Mouse (Mus musculus) regulatory T cell (primary cell): ENCODE measurements at regions not wholly inside any gene's neighbourhood (a gene's known extent, or its start where the extent isn't known, plus 50 kb on each side); places are given as distances from the start of the nearest gene placed in this dataset.
"Not testable (repeated sequence)": the region's sequence is repeated elsewhere in the genome, so short reads cannot be mapped to it uniquely, and the experiment has no call there.

ENCODE experiments used
- in situ Hi-C: fragments of 300-600 bp; cut with MboI, MseI; formaldehyde crosslinking; loops from one replicate; pipeline ENCODE4 v1.15.1; 2025; ENCODE audit warnings: high pct_unique_total_duplicates

DNA sequence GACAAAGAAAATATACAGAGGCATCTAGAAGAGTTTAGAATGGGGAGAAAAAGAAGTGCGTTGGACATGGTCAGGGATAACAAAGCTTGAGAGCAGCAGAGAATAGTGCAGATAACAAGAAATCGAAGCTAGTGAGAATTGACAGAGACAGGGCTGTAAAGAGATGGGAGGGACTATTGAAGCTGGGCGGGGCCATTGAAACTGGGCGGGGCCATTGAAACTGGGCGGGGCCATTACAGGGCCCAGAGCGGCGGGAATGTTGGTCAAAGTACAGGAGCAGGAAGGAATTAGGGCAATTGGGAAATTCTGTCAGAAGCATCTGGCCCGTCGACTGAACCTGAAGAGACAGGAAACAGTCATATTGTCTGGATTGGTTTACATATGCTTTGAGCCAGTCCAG lies 243.3 kb upstream of the Srek1ip1 start:
- in situ Hi-C loops = no loop called here

DNA sequence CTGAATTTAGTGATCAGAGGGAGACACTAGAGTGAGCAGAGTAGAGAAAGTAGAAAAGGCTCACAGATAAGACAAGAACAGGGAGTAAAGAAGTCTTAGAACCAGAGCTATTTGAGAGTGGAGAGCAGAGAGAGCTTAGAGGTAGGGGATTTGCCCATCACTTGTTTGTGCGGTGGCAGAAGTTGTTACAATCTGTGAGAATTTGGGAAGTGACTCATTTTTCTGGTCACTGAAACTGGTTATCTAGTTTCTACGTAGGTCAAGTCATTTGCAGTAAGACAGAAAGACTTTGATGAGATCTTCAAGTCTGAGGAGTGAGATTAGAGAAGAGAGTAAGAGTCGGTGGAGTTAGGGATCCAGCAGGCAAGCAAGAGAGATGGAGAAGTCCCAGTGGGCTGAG lies 239.0 kb upstream of the Srek1ip1 start:
- in situ Hi-C loops = no loop called here

GRCm38 (mm10) chr13:104556609-104557008 lies 235.7 kb upstream of the Srek1ip1 start:
- in situ Hi-C loops = not testable (repeated sequence)

DNA sequence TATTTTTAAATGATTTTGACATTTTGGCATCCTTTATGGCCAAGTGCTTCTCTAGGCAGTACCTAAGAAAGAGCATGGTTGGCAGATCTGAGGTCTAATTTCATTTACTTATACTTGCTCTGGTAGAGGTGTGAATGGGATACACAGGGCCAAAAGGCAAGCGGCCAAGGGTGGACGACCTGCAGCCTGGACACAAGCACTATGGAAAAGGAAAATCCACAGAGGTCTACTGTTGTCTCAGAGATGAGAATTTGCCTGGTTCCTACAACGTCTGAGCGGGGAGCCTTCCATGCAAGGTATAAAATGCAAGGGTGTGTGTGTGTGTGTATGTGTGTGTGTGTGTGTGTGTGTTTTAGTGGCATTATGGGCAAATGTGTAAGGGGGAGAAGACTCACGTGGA lies 232.4 kb upstream of the Srek1ip1 start:
- in situ Hi-C loops = no loop called here

DNA sequence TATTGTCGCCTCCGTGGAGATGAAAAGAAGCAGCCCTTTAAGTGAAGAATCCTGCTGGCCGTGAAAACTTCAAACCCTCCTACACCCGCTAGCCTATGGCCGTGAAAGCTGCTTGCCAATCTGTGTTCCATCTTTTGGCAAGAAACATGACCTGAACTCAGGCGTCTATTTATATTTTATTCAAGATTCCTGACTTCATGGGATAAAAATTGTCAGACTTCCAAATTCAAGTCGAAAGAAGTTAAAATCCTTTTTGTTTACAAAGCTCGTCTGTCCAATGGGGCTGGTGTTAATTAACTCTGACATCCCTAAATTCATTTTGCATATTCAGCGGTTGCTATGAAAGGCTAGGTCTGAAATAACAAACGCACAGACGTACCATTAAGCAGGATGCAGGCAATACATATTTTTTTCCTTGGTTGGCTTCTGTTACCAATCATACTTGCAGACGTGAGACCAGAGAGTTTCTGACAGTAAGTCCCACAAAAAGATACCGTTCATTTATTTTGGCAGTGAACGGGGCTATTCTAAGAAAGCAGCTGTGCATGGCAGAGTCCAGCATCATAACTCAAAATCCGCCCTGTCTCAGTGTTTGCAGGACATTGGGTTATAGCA lies 231.7 kb upstream of the Srek1ip1 start:
- in situ Hi-C loops = no loop called here

DNA sequence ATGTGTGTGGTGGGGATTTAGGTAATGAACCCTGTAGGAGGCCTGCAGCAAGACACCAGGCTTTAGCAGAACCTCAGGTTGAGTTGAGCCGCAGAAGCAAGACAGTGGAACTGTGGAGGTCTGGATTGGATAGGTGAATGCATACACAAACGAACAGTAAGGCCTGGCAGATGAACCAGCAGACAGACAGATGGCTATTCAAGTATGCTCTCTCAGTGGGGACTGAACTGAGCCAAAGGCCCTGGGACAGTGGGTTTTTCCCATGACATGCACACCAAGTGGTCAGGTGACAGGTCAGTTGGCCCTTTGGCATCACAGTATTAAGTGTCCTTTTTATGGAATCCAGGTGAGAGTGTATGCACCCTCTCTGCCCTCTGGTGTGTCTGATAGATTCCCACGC lies 229.7 kb upstream of the Srek1ip1 start:
- in situ Hi-C loops = no loop called here

DNA sequence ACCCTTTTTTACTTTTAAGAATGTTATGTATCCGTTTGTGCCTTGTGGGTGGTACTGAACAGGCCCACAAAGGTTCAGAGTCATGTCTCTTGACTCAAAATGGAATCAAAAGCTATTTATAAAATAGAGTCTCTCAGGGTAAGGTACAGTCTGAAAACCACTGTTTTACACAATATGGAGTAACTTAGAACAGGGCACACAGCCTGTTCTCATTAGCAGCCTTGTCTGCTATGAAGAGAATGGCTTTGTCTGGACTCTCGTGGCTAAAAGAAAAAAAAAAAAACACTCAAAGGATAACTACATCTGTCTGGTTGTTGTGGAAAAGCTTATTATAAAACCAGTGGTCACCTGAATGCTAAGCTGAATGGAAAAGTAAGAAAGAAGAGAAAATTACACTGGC lies 229.3 kb upstream of the Srek1ip1 start:
- in situ Hi-C loops = no loop called here

GRCm38 (mm10) chr13:104563889-104564288 lies 228.4 kb upstream of the Srek1ip1 start:
- in situ Hi-C loops = no loop called here

DNA sequence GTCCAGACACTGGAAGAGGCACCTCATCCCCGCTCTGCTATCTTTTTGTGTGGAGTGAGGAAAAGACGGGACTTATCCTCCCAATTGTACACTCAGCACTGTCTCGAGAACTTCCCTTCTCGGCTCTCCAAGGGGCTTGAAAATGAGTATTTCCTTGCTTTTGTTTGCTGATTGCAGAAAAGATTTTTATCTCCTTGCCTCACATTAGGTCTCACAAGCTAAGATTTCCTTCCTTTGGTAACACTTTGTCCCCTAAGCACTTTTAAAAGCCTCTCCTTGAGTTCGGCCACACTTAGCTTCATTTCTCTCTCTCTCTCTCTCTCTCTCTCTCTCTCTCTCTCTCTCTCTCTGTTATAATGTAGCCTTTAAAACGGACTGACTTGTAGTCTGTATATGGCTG lies 222.5 kb upstream of the Srek1ip1 start:
- in situ Hi-C loops = no loop called here

- in situ Hi-C loops = no loop called here
These were observed 220.0 kb upstream of the Srek1ip1 start for GRCm38 (mm10) chr13:104572236-104572635.

GRCm38 (mm10) chr13:104574396-104574795 lies 217.9 kb upstream of the Srek1ip1 start:
- in situ Hi-C loops = no loop called here

DNA sequence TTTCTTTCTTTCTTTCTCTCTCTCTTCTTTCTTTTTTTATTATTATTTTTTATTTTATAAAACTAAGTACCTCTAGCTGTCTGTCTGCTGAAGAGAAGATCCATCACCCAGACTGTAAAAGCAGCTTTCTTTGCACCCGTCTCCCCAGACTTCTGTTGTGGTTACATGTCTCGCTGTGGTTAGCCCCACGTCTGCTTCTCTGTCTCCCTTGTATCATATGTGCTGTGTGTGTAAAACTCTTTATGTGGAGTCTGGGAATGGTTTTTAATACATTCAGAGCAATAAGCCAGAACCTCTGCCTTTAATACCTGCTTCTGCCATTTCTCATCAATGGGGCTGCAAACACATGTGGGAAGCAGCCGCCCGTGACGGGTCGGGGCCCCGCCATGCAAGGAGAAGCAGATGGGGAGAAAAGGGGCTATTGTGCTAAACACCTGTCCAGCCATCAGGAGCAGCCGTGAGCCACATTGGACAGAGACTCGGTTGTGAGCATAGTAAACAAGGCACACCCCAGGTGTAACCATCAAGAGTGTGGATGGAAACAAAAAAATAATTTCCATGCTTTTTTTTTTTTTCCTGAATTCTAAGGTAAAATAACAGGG lies 216.0 kb upstream of the Srek1ip1 start:
- in situ Hi-C loops = loop anchor here (5.0 kb wide), 1 partner anchor 46 kb away; no protein-coding TSS in a partner anchor

- in situ Hi-C loops = loop anchor here (5.0 kb wide), 1 partner anchor 44 kb away; no protein-coding TSS in a partner anchor
These were observed 214.4 kb upstream of the Srek1ip1 start for GRCm38 (mm10) chr13:104577856-104578255.

GRCm38 (mm10) chr13:104580686-104581350 lies 211.5 kb upstream of the Srek1ip1 start:
- in situ Hi-C loops = no loop called here
